Mouse (Mus musculus) liver, adult 2 months (tissue): ENCODE results near the gene Rap2a.

ENCODE experiments used
- CTCF ChIP-seq: fragments of 200-500 bp; IDR thresholded peaks from 2 replicates; pipeline ENCODE4 v1.5.1; 2011; ENCODE audit warnings: low read depth, low read length, control low read depth
- POLR2A ChIP-seq: fragments of 200-500 bp; IDR thresholded peaks from 2 replicates; pipeline ENCODE4 v1.6.1; 2011; ENCODE audit warnings: low read length, control low read depth; ENCODE audit not compliant: insufficient read depth; ENCODE audit errors: extremely low read depth

DNA sequence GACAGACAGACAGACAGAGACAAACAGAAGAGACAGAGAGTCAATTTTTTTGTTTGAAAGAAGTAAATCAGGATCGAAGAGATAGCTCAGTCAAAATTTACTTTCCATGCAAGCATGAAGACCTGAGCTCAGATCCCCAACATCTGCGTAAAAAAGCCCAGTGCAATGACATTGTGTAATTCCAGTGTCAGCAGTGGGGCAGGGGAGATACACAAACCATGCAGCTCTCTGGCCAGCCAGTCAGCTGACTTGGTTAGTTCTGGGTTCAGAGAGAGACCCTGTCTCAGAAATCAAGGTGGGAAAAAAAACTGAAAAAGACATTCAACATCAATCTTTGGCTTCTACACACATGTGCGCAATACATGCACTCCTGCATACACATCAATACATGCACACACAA is 55.1 kb downstream of the Rap2a start:
- TF ChIP-seq CTCF, result no peak
- no peak for TF ChIP-seq POLR2A
